9 mouse cellular contexts compared by ENCODE assay signal in genomic region chr10:127381743-127382134, GRCm38 (mm10). TPM values are rescaled to one million over a fixed set of nuclear protein-coding genes. Genes with fewer than 3 reads are reported as not detected.
A peak's percentile ranks its signal among the peaks of the same experiment; 100 is the strongest.
DNase-seq lines count a peak whose midpoint lies in the region; ATAC-seq lines count a peak whose summit lies in the region.
"Had no signal": no experiment of that assay in that cellular context is flagged by ENCODE, and none has a peak within 500 bp of the region (broad histone marks: within the 10 kb centered on the region; RNA-seq: fewer than 3 reads in every experiment).

No protein-coding gene starts in this region.

- DNase-seq in kidney, postnatal 10 days, result no peak
- no peak for DNase-seq in hindbrain, embryonic 14.5 days (ENCODE audit: low spot score)
- no peak for DNase-seq in urinary bladder, postnatal 25 days (ENCODE audit: low spot score)
- no peak for DNase-seq in layer of hippocampus, postnatal 14 days (ENCODE audit: low spot score in 2 of 2)
- DNase-seq in layer of hippocampus, adult 9-10 months (ENCODE audit: low spot score), result no peak

- H3K27ac ChIP-seq in kidney, embryonic 14.5 days (ENCODE audit: low read depth, low read length), result peak overlapping the region; percentile 94
- 0 out of 2 replicates have a peak overlapping the region, but pooled peaks have one; percentile 64 for H3K27ac ChIP-seq in brown adipose tissue, adult 24 weeks (replicated peaks; ENCODE audit: low read depth, low read length)
- H3K27ac ChIP-seq in hindbrain, embryonic 14.5 days, result peak overlapping the region; percentile 93; the same call in 1 of the 2 replicates
- H3K27ac ChIP-seq in midbrain, embryonic 13.5 days, result no peak overlapping the region; the same call in 1 of the 2 replicates

- H3K4me2 ChIP-seq in kidney, embryonic 14.5 days (replicated peaks; ENCODE audit: low read depth, low read length), result peak overlapping the region; percentile 79
- peak overlapping the region; percentile 75 for H3K4me2 ChIP-seq in hindbrain, embryonic 14.5 days (replicated peaks)
- peak overlapping the region; percentile 68 for H3K4me2 ChIP-seq in midbrain, embryonic 13.5 days (replicated peaks)

- ATAC-seq in kidney, embryonic 14.5 days (ENCODE audit: low FRiP score, low TSS enrichment), result no peak
- ATAC-seq in hindbrain, embryonic 14.5 days (ENCODE audit: low FRiP score), result no peak
- ATAC-seq in midbrain, embryonic 13.5 days, result no peak

- H3K9ac ChIP-seq in kidney, embryonic 14.5 days (ENCODE audit: low read depth, low read length), result peak overlapping the region; percentile 84; the same call in 1 of the 2 replicates
- peak overlapping the region; percentile 93 for H3K9ac ChIP-seq in hindbrain, embryonic 14.5 days
- peak overlapping the region; percentile 82; the same call in 1 of the 2 replicates for H3K9ac ChIP-seq in midbrain, embryonic 13.5 days (replicated peaks)

- no peaks in the 10 kb centered on the region for H3K27me3 ChIP-seq in kidney, embryonic 14.5 days (ENCODE audit: control insufficient read depth, insufficient read depth, low read length)
- no peaks in the 10 kb centered on the region for H3K27me3 ChIP-seq in hindbrain, embryonic 14.5 days (ENCODE audit: control insufficient read depth, insufficient read depth, low read length)
- 0 out of 2 replicates have a peak, but pooled peaks cover 3% of the 10 kb centered on the region for H3K27me3 ChIP-seq in midbrain, embryonic 13.5 days

- H3K9me3 ChIP-seq in kidney, embryonic 14.5 days (ENCODE audit: control insufficient read depth, low read length), result no peaks in the 10 kb centered on the region
- no peaks in the 10 kb centered on the region for H3K9me3 ChIP-seq in hindbrain, embryonic 14.5 days (ENCODE audit: control insufficient read depth, low read length)
- no peaks in the 10 kb centered on the region for H3K9me3 ChIP-seq in midbrain, embryonic 13.5 days

- no peaks in the 10 kb centered on the region for H3K36me3 ChIP-seq in kidney, embryonic 14.5 days (ENCODE audit: control insufficient read depth, insufficient read depth, low read length)
- H3K36me3 ChIP-seq in hindbrain, embryonic 14.5 days (replicated peaks; ENCODE audit: control insufficient read depth, insufficient read depth), result no peaks in the 10 kb centered on the region
- 0 out of 2 replicates have a peak, but pooled peaks cover 3% of the 10 kb centered on the region for H3K36me3 ChIP-seq in midbrain, embryonic 13.5 days

- 50% methylated on average over 2 of the region's 2 CpGs for WGBS in kidney, embryonic 14.5 days
- 67% methylated on average over 2 of the region's 2 CpGs for WGBS in hindbrain, embryonic 14.5 days
- 51% methylated on average over 2 of the region's 2 CpGs for WGBS in midbrain, embryonic 13.5 days

- peaks cover 7% of the 10 kb centered on the region; the same call in 1 of the 2 replicates for H3K4me1 ChIP-seq in kidney, embryonic 14.5 days (ENCODE audit: control insufficient read depth, insufficient read depth, low read length)
- peaks cover 5% of the 10 kb centered on the region for H3K4me1 ChIP-seq in brown adipose tissue, adult 24 weeks (ENCODE audit: control insufficient read depth, insufficient read depth, insufficient read length, low read length)
- H3K4me1 ChIP-seq in hindbrain, embryonic 14.5 days (replicated peaks; ENCODE audit: control insufficient read depth, insufficient read depth, low read length), result peaks cover 10% of the 10 kb centered on the region; the same call in 1 of the 2 replicates
- peaks cover 28% of the 10 kb centered on the region for H3K4me1 ChIP-seq in midbrain, embryonic 13.5 days (replicated peaks)

- peak overlapping the region; percentile 70 for H3K4me3 ChIP-seq in kidney, embryonic 14.5 days (ENCODE audit: low read length)
- H3K4me3 ChIP-seq in brown adipose tissue, adult 24 weeks (ENCODE audit: insufficient read depth, low read depth, low read length), result peak overlapping the region; percentile 84
- H3K4me3 ChIP-seq in hindbrain, embryonic 14.5 days (replicated peaks; ENCODE audit: low read length), result peak overlapping the region; percentile 64
- peak overlapping the region; percentile 72 for H3K4me3 ChIP-seq in midbrain, embryonic 13.5 days (replicated peaks)

RNA-seq across cellular contexts. Expression of gene R3hdm2, which starts 1.6 kb away (rescaled TPM):
- 36.6 and 37.9 TPM in 2 replicates for polyA plus RNA-seq in kidney, embryonic 14.5 days (2014; fragmentation: Nextera tagmentation; extraction: Ambion mirVana)
- polyA plus RNA-seq in brown adipose tissue, adult 24 weeks (2012; ENCODE audit: insufficient read depth, insufficient read length, missing spikeins), result 70.7 and 78.5 TPM in 2 replicates
- polyA plus RNA-seq in hindbrain, embryonic 14.5 days (2014; fragmentation: Nextera tagmentation; extraction: Ambion mirVana), result 32.3 and 37.8 TPM in 2 replicates
- 35.0 and 36.1 TPM in 2 replicates for polyA plus RNA-seq in midbrain, embryonic 13.5 days (2015; fragmentation: Nextera tagmentation; extraction: Ambion mirVana)
- total RNA-seq in layer of hippocampus, postnatal 14 days (2021), result 100 to 1,000 TPM; 161 to 186 TPM

RNA-seq across cellular contexts. Expression of gene Inhbc, which starts 11.5 kb away (rescaled TPM):
- polyA plus RNA-seq in kidney, embryonic 14.5 days (2014; fragmentation: Nextera tagmentation; extraction: Ambion mirVana), result 0.10 and 0.22 TPM in 2 replicates
- not detected in 2 replicates for polyA plus RNA-seq in brown adipose tissue, adult 24 weeks (2012; ENCODE audit: insufficient read depth, insufficient read length, missing spikeins)
- polyA plus RNA-seq in hindbrain, embryonic 14.5 days (2014; fragmentation: Nextera tagmentation; extraction: Ambion mirVana), result not detected in 2 replicates
- polyA plus RNA-seq in midbrain, embryonic 13.5 days (2015; fragmentation: Nextera tagmentation; extraction: Ambion mirVana), result not detected in 2 replicates
- total RNA-seq in layer of hippocampus, postnatal 14 days (2021), result not detected
- total RNA-seq: gastrocnemius, postnatal 36 days had no signal

RNA-seq across cellular contexts. Expression of gene Inhbe, which starts 27.5 kb away (rescaled TPM):
- 0.07 and 0.08 TPM in 2 replicates for polyA plus RNA-seq in kidney, embryonic 14.5 days (2014; fragmentation: Nextera tagmentation; extraction: Ambion mirVana)
- polyA plus RNA-seq in brown adipose tissue, adult 24 weeks (2012; ENCODE audit: insufficient read depth, insufficient read length, missing spikeins), result not detected in 2 replicates
- polyA plus RNA-seq in hindbrain, embryonic 14.5 days (2014; fragmentation: Nextera tagmentation; extraction: Ambion mirVana), result 0.04 TPM in 1 of 2 replicates, not detected in the other
- polyA plus RNA-seq in midbrain, embryonic 13.5 days (2015; fragmentation: Nextera tagmentation; extraction: Ambion mirVana), result 0.04 TPM in 1 of 2 replicates, not detected in the other
- total RNA-seq in layer of hippocampus, postnatal 14 days (2021), result under 1 TPM in 1 of 2 experiments, not detected in 1; 0.07 TPM
- total RNA-seq: gastrocnemius, postnatal 36 days had no signal

RNA-seq across cellular contexts. Expression of gene Gli1, which starts 40.0 kb away (rescaled TPM):
- polyA plus RNA-seq in kidney, embryonic 14.5 days (2014; fragmentation: Nextera tagmentation; extraction: Ambion mirVana), result 8.2 and 9.2 TPM in 2 replicates
- 0.79 TPM in 1 of 2 replicates, not detected in the other for polyA plus RNA-seq in brown adipose tissue, adult 24 weeks (2012; ENCODE audit: insufficient read depth, insufficient read length, missing spikeins)
- polyA plus RNA-seq in hindbrain, embryonic 14.5 days (2014; fragmentation: Nextera tagmentation; extraction: Ambion mirVana), result 1.3 and 1.6 TPM in 2 replicates
- polyA plus RNA-seq in midbrain, embryonic 13.5 days (2015; fragmentation: Nextera tagmentation; extraction: Ambion mirVana), result 1.3 and 1.5 TPM in 2 replicates
- 1 to 10 TPM; 2.0 to 3.3 TPM for total RNA-seq in layer of hippocampus, postnatal 14 days (2021)

RNA-seq across cellular contexts. Expression of gene Arhgap9, which starts 60.0 kb away (rescaled TPM):
- polyA plus RNA-seq in kidney, embryonic 14.5 days (2014; fragmentation: Nextera tagmentation; extraction: Ambion mirVana), result 3.0 and 3.1 TPM in 2 replicates
- polyA plus RNA-seq in brown adipose tissue, adult 24 weeks (2012; ENCODE audit: insufficient read depth, insufficient read length, missing spikeins), result 0.87 and 1.9 TPM in 2 replicates
- polyA plus RNA-seq in hindbrain, embryonic 14.5 days (2014; fragmentation: Nextera tagmentation; extraction: Ambion mirVana), result 0.88 and 1.1 TPM in 2 replicates
- polyA plus RNA-seq in midbrain, embryonic 13.5 days (2015; fragmentation: Nextera tagmentation; extraction: Ambion mirVana), result 0.77 and 1.4 TPM in 2 replicates
- total RNA-seq in layer of hippocampus, postnatal 14 days (2021), result 1 to 10 TPM in 1 of 2 experiments, under 1 TPM in 1; 0.99 to 1.1 TPM
